ENCODE assay signal across 7 mouse cellular contexts in genomic region chr19:3389089-3389488, GRCm38 (mm10). TPM values are rescaled to one million over a fixed set of nuclear protein-coding genes. Genes with fewer than 3 reads are reported as not detected.
DNase-seq lines count a peak whose midpoint lies in the region; ATAC-seq and TF ChIP-seq lines count a peak whose summit lies in the region.

No protein-coding gene starts in this region.

- peak; percentile 94 for ATAC-seq in intestine, postnatal 0 days
- ATAC-seq in midbrain, embryonic 12.5 days (ENCODE audit: low FRiP score, low read depth): peak; percentile 94

- H3K4me3 ChIP-seq in intestine, postnatal 0 days (ENCODE audit: low read depth, low read length): peak overlapping the region; percentile 50
- peak overlapping the region; percentile 45 for H3K4me3 ChIP-seq in midbrain, embryonic 12.5 days
- peak overlapping the region; percentile 67 for H3K4me3 ChIP-seq in small intestine, adult 2 months (ENCODE audit: low read depth, low read length)

- peak overlapping the region; percentile 66 for H3K9ac ChIP-seq in intestine, postnatal 0 days (ENCODE audit: low read depth, low read length)
- H3K9ac ChIP-seq in midbrain, embryonic 12.5 days (replicated peaks): peak overlapping the region; percentile 43; the same call in 1 of the 2 replicates

- no peaks in the 10 kb centered on the region for H3K4me1 ChIP-seq in intestine, postnatal 0 days (replicated peaks; ENCODE audit: control insufficient read depth, insufficient read depth, low read length)
- peaks cover 8% of the 10 kb centered on the region; the same call in 1 of the 2 replicates for H3K4me1 ChIP-seq in midbrain, embryonic 12.5 days
- peaks cover 2% of the 10 kb centered on the region; the same call in 1 of the 2 replicates for H3K4me1 ChIP-seq in small intestine, adult 2 months (ENCODE audit: control insufficient read depth, insufficient read depth, insufficient read length, low read length)

- no peak for TF ChIP-seq POLR2A in small intestine, adult 2 months (IDR thresholded peaks at IDR 0.05; ENCODE audit: low read depth, low read length)

- H3K27me3 ChIP-seq in intestine, postnatal 0 days (replicated peaks; ENCODE audit: control insufficient read depth, insufficient read depth, low read length): no peaks in the 10 kb centered on the region
- peaks cover 9% of the 10 kb centered on the region; the same call in 1 of the 2 replicates for H3K27me3 ChIP-seq in midbrain, embryonic 12.5 days
- H3K27me3 ChIP-seq in small intestine, adult 2 months (ENCODE audit: control insufficient read depth, insufficient read depth, low read length): no peaks in the 10 kb centered on the region

- WGBS in intestine, postnatal 0 days: 1% methylated on average over 43 of the region's 43 CpGs
- under 1% methylated on average over 43 of the region's 43 CpGs for WGBS in midbrain, embryonic 12.5 days
- under 1% methylated on average over 43 of the region's 43 CpGs for WGBS in small intestine, adult 2 months

- peak; percentile 93 for TF ChIP-seq CTCF in intestine, postnatal 0 days (IDR thresholded peaks at IDR 0.05; ENCODE audit: low read depth)
- TF ChIP-seq CTCF in small intestine, adult 2 months (IDR thresholded peaks at IDR 0.05; ENCODE audit: extremely low read depth, insufficient read length, insufficient replicate concordance, low read depth, low read length): peak; percentile 68

- H3K27ac ChIP-seq in intestine, postnatal 0 days (ENCODE audit: low read depth, low read length): peak overlapping the region; percentile 76; the same call in 1 of the 2 replicates
- 0 out of 2 replicates have a peak overlapping the region, but pooled peaks have one; percentile 25 for H3K27ac ChIP-seq in midbrain, embryonic 12.5 days (replicated peaks)
- 0 out of 2 replicates have a peak overlapping the region, but pooled peaks have one; percentile 10 for H3K27ac ChIP-seq in small intestine, adult 2 months (ENCODE audit: insufficient read depth, low read depth, low read length)

- no peaks in the 10 kb centered on the region for H3K9me3 ChIP-seq in intestine, postnatal 0 days (ENCODE audit: control insufficient read depth)
- H3K9me3 ChIP-seq in midbrain, embryonic 12.5 days: peaks cover 6% of the 10 kb centered on the region; the same call in 1 of the 2 replicates

- DNase-seq in adrenal gland, adult 8-10 months: peak; percentile 86
- DNase-seq in embryo, embryonic 9.5 days (ENCODE audit: extremely low spot score): peak; percentile 88
- peak; percentile 84 to 92 for DNase-seq in gastrocnemius, postnatal 4 days (ENCODE audit: low spot score in 2 of 2)
- DNase-seq in left cerebral cortex, postnatal 4 days: peak; percentile 88

- peaks cover 19% of the 10 kb centered on the region for H3K36me3 ChIP-seq in intestine, postnatal 0 days (ENCODE audit: control insufficient read depth, insufficient read depth)
- no peaks in the 10 kb centered on the region for H3K36me3 ChIP-seq in midbrain, embryonic 12.5 days
- peaks cover 17% of the 10 kb centered on the region for H3K36me3 ChIP-seq in small intestine, adult 2 months (ENCODE audit: control insufficient read depth, insufficient read depth, low read length)

- H3K4me2 ChIP-seq in intestine, postnatal 0 days (replicated peaks; ENCODE audit: low read depth): peak overlapping the region; percentile 87
- peak overlapping the region; percentile 73 for H3K4me2 ChIP-seq in midbrain, embryonic 12.5 days (replicated peaks)

- intact Hi-C loops in left cerebral cortex, postnatal 4 days (cut with DNase I): loop anchor here (2.0 kb wide), 1 partner anchor 62 kb away; no protein-coding TSS in a partner anchor

RNA-seq across cellular contexts. Expression of gene Tesmin, which starts 0.4 kb away (rescaled TPM):
- under 1 TPM; 0.23 to 0.91 (median 0.31) TPM for total RNA-seq in adrenal gland, adult 8-10 months (2022)
- total RNA-seq in gastrocnemius, postnatal 4 days (2021): 1 to 10 TPM; 1.1 to 1.3 TPM
- 1.1 and 1.3 TPM in 2 replicates for polyA plus RNA-seq in intestine, postnatal 0 days (2015; fragmentation: Nextera tagmentation; extraction: Ambion mirVana)
- total RNA-seq in left cerebral cortex, postnatal 4 days (2021): under 1 TPM; 0.32 to 0.66 TPM
- polyA plus RNA-seq in midbrain, embryonic 12.5 days (2016; fragmentation: Nextera tagmentation; extraction: Ambion mirVana): 0.18 and 0.26 TPM in 2 replicates
- polyA plus RNA-seq in small intestine, adult 2 months (2012; rRNA removed): 0.10 and 0.42 TPM in 2 replicates

RNA-seq across cellular contexts. Expression of gene Gal, which starts 25.3 kb away (rescaled TPM):
- total RNA-seq in adrenal gland, adult 8-10 months (2022): 100 to 1,000 TPM in 1 of 4 experiments, 10 to 100 TPM in 3; 72.9 to 102 (median 81.8) TPM
- not detected for total RNA-seq in gastrocnemius, postnatal 4 days (2021)
- 38.7 and 42.3 TPM in 2 replicates for polyA plus RNA-seq in intestine, postnatal 0 days (2015; fragmentation: Nextera tagmentation; extraction: Ambion mirVana)
- total RNA-seq in left cerebral cortex, postnatal 4 days (2021): 1 to 10 TPM; 1.7 to 4.0 TPM
- 1.4 and 1.6 TPM in 2 replicates for polyA plus RNA-seq in midbrain, embryonic 12.5 days (2016; fragmentation: Nextera tagmentation; extraction: Ambion mirVana)
- polyA plus RNA-seq in small intestine, adult 2 months (2012; rRNA removed): 12.3 and 200 TPM in 2 replicates

Comparison
In these comparisons a context has a peak if more than half of its experiments do, and no peak if none do; other contexts are left out.
1. Peak in every context shown above with its lines: DNase-seq, ATAC-seq, H3K4me3 ChIP-seq and H3K27ac ChIP-seq.
2. H3K27ac ChIP-seq: peak in every context shown above with its lines; median percentile 76 in intestine, postnatal 0 days; 25 in midbrain, embryonic 12.5 days; 10 in small intestine, adult 2 months.
3. RNA of gene Gal, which starts 25.3 kb away (total RNA-seq): 72.9 to 102 TPM in adrenal gland, adult 8-10 months; 1.7 to 4.0 TPM in left cerebral cortex, postnatal 4 days and not detected in gastrocnemius, postnatal 4 days; every median in the first group is over 10 times any median in the second.